Mouse (Mus musculus): ENCODE measurements around the gene Sema4d. TPM values are rescaled to one million over a fixed set of nuclear protein-coding genes. Genes with fewer than 3 reads are reported as not detected.
A peak's percentile ranks its signal among the peaks of the same experiment; 100 is the strongest.

The Sema4d gene
- total RNA-seq, 2 experiments from 2014 or later: 69.8 to 77.5 TPM

DNA sequence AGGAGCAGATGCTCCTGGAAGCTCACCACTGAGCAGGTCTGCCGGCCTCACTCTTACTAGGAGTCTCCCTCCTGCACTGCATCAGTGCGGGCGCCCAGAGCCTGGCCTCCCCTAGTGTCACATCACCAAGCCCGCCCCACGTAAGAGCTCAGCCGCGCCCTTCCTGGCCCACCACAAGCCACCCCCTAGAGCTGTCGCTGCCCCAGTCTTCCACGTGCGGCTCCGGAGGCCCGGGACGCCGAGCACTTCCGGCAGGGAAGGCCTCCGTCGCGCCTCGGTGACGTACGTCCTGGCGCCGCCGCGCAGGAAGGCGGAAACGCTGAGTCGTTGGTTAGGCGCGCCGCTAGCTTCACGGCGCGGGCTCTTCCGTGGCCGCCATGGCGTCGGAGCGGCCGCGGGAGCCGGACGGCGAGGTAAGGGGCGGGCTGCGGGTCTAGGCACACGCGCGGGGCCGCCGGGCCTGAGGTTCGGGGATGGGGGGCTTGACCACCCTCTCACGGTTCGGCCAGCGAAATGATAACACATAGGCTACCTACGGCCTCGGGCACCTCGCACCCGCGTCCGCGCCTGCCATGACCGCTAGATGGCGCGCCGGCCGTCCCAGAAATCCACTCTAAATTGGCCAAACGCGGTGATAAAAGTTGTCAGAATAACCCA, 142.0 kb downstream of the Sema4d start, which contains the start of gene Secisbp2:
TSS of gene Secisbp2 (plus strand) at position 290 of the 657 bp plus-strand sequence.
- DNase-seq: peak; percentile 97 to 98
- intact Hi-C loops (cut with DNase I): loop anchor here (5.0 kb wide), 1 partner anchor 166 kb away; no protein-coding TSS in a partner anchor

DNA sequence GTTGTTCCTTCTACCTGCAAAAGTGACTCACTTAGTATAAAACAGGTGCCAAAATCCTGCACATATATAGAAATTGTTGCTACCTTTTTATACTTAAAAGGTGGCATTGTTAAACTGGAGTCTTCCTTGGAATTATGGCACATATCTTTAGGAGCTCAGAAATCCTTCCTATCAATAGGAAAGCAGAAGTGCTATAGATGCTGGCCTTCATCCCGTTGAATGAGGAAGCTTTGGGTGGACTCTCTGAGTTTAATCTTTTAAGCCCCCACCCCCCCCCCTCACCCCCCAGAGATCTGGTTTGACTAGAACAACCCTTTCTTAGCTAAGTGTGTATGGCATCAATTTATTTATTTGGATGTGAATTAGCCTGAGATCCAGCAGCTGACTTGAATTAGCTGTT, 143.8 kb downstream of the Sema4d start:
- intact Hi-C loops (cut with DNase I): loop anchor here (5.0 kb wide), 1 partner anchor 168 kb away; no protein-coding TSS in a partner anchor
- no peak for DNase-seq

DNA sequence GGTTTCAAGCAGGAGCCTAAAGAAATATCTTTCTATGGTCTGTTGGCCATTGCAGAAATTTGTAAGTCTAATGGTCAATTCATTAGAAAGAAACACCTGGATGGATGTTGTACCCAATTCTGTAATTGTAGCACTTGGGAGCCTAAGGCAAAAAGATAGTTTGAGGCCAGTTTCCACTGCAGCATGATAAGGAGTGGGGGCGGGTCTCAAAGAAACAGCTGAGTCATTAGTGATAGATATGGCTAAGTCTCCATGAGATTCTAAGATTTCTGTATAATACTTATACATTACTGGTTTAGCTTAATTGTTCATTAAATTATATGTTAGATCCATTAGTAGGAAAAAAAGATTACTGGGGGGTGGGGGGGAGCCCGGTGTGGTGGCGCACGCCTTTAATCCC, 145.3 kb downstream of the Sema4d start:
- DNase-seq: no peak
- intact Hi-C loops (cut with DNase I): no loop called here

DNA sequence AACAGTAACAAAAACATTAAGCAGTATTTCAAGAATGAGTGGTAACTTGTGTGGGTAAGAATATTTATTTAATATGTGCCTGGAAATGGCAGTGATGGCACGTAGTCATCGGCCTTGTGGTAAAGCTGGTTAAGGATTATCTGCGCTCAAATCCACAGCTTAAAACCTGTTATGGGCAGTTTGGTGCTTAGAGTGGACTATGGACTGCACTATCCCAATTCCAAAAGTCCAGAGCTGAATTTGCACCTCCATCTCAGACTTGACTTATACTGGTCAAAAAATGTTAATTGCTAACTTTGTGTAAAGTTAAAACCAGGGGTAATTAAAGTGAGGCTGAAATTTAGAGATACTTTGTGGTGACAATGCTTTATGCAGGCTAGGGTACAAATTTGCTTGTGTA, 145.8 kb downstream of the Sema4d start:
- intact Hi-C loops (cut with DNase I): no loop called here
- DNase-seq: no peak

DNA sequence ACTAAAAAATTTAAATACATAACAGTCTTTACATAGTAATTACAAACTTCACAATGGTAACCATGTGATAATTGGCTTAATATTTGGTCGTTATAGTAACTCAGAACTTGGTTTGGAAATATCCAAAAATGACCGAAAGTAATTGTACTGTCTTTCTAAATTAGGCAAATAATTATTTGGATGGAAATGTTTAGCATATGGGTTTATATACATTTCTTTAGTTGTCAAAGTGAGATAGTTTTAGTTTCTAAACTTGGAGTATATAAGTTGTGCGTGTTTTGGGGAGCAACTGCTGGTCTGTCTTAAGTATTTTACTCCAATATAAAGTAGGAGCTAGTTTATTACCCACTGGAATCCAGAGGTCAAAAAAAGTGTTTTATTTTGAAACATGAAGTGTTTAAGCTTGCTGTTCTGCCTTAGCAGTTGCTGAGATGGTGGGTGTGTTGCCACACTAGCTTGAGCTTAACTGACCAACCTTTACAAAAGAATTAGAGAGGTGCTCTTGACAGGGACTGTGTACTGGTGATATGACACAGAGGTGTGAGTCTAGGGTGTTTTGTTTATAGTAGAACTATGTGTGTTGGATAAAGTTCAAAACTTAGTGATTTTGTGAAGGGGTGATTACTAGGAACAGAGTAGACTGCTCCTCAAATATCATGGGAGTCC, 147.1 kb downstream of the Sema4d start:
- DNase-seq: no peak
- intact Hi-C loops (cut with DNase I): no loop called here

DNA sequence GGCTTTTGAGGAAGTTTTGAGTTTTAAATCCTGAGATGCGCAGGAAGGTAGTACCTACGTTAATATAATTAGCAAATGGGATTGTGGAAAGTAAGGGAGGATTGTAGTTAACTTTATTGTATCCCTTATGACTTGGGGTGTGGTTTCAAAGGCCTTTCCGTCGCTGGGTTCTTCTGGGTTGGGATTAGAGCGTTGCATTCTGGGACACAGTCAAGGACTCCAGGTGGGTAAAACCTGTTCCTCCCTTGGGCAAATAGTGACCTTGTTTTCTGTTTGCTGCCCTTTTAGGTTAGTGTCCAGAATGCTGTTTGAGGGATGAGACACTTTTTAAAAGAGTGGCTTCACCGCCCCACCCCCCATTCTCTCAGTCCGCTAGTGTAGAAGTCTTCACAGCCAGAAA, 147.7 kb downstream of the Sema4d start:
- intact Hi-C loops (cut with DNase I): no loop called here

DNA sequence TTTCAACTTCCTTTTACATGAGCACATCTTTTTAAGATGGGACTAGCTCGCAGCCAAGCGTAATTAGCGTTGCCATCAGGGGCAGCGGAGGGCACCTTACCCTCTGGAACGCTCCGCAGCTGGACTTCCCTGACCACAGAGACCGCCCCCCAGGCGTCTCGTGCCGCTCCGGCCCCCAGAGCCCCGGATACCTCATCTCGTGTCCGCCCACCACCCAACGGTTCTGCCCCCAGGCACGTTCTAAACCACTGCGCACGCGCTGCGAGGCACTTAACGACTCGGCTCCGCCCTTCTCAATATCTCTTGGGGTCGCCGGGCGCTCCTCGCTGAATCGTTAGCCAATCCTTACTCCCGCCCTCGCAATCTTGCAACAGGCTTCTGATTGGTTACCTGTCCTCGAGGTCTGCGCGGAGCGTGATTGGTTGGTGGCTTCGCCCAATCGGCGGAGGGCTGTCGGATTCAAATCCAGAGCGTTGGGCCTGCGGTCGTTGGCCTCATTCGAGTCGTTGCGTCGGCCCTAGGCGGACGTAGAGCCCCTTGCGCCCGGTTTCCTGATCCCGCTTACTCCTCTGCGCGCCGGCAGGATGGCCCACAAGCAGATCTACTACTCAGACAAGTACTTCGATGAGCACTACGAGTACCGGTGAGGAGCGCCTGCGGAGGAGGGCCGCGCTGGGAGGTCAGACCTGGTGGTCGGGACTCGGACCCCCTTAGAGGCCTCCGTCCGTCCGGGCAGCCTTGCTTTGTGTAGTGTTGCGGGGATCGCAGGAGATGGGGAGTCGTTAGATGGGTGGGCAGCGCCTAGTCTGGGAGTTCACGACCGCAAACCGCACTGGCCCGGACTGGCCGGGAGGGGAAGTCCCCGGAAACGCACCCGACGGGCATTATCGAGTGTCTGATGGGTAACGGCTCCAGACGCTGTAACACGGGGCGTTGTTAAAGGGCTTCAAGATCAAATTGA, 148.4 kb downstream of the Sema4d start, which contains the start of gene Cks2:
TSS of gene Cks2 (plus strand) at position 404 of the 961 bp plus-strand sequence.
- peak; percentile 92 to 93 for DNase-seq
- intact Hi-C loops (cut with DNase I): no loop called here

More for the DNA sequence above, 147.7 kb downstream of the Sema4d start:
- DNase-seq: no peak

DNA sequence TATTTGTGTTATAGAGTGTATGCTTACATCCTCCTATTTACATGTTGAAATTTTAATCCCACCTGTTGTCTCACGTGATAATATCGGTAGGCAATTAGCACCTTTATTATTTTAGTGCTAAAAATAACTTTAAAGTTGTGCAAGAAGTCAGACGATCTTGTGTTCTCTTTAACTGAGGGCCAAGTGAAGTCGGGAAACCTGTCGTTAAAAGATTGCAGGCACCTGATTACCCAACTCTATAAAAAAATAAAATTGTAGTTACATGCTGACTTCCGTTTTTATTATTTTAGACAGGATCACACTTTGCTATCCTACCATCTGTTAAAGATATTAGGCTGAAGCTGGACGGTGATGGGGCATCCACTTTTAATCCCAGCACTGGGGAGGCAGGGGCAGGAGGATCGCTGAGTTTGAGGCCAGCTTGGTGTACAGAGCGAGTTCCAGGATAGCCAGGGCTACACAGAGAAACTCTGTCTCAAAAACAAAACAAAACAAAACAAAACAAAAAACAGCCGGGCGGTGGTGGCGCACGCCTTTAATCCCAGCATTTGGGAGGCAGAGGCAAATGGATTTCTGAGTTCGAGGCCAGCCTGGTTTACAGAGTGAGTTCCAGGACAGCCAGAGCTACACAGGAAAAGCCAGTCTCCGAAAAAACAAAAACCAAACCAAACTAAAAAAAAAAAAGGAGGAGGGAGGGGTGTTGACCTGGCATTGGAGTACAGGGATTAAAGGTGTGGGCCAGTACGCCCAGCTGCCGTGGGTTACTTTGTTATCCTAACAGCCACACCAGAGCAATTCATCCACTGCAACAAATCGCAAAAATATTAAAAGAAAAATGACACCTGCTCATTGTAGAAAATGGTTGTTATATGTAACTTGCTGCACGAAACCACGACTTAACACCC, 149.4 kb downstream of the Sema4d start:
- DNase-seq: no peak
- intact Hi-C loops (cut with DNase I): no loop called here

DNA sequence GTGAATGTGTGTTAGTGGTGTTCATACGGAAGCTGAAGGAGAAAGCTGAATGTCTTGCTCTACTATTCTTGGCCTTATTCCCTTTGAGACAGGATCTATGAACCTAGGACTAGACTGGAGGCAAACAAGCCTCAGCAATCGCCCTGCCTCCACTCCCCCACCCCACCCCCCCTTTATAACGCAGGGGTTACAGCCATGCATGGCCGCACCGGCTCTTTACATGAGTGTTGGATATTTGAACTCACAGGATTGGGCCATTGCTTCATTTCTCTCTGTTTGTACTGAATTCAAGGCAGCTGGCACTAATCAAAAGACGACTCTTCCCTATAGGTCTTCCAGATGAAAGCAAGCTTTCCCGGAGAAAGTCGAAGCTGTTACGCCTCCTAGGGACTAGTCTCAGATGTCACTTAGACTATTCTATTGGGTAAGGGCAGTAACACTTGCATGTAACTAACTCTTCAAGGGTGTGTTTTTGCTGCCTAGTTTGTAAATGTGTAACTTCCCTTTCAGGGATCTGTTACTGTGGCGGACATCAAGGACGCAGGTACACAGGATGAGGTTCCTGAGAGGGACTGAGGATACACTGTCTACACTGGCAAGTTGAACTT, 151.3 kb downstream of the Sema4d start:
- no peak for DNase-seq
- intact Hi-C loops (cut with DNase I): no loop called here

DNA sequence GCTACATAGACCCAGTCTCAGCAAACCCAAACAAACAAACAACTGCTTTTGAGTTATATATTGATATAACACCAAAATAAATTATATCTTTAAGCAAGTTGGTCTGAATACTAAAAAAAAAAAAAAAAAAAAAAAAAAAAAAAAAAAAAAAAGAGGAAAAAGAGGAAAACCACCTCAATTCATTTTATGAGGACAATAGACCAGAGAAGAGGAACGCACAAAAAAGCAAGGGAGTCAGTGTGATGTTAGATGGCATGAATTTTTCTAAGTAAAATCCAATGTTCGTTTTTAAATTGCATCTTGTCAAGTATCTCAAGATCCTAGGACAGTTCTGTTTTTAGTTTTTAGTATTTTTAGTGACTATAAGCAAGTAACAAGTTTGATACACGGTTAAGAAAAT, 152.1 kb downstream of the Sema4d start:
- intact Hi-C loops (cut with DNase I): no loop called here

DNA sequence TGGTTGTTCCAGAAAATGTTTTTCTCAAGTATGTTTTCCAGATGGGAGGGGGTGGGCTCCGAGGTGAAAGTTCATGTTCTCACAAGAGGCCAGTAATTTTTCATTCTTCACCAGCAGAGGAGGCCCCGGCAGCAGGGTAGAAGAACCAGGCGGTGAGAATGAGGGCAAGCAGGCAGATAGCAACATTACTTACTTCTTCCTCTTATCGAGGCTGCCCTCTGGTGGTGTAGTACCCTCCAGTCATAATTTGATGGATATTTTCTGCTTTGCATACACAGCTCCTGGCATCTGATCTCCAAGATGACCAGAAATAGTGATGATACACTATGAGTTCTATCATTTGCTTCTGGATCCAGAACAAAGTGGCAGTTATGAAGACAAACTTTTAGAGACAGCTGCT, 154.6 kb downstream of the Sema4d start:
- no peak for DNase-seq
- intact Hi-C loops (cut with DNase I): no loop called here

More for the DNA sequence above, 152.1 kb downstream of the Sema4d start:
- DNase-seq: no peak

Small RNA genes within 50 kb of the gene (microRNA-seq; reads per million reads assigned to microRNA genes)
- 0 reads per million in 2 experiments for gene Gm23566 (ENCODE audit: borderline number of aligned reads in 2 of 2)

Other genes starting within 250 kb of the Sema4d start
- 1 to 10 TPM; 1.4 to 2.2 TPM for gene Shc3, start 224.3 kb downstream of the Sema4d start, total RNA-seq (2021)
- gene Cks2, start 148.5 kb downstream of the Sema4d start, total RNA-seq (2021): 1 to 10 TPM; 1.6 to 1.8 TPM
- gene Secisbp2, start 142.1 kb downstream of the Sema4d start, total RNA-seq (2021): 10 to 100 TPM; 12.6 to 14.2 TPM
- gene Gadd45g, start 52.9 kb upstream of the Sema4d start, total RNA-seq (2021): 10 to 100 TPM in 1 of 2 experiments, 1 to 10 TPM in 1; 9.5 to 10.7 TPM

All from heart, postnatal 36 days (tissue).